Mouse (Mus musculus) megakaryocyte progenitor cell, adult 5-6 weeks (primary cell): ENCODE measurements around the gene 4933434E20Rik. TPM values are rescaled to one million over a fixed set of nuclear protein-coding genes. Genes with fewer than 3 reads are reported as not detected.

ENCODE experiments used
- ATAC-seq: replicated peaks from 2 replicates; pipeline ENCODE4 v1.8.0; 2016; ENCODE audit warnings: mild to moderate bottlenecking, moderate TSS enrichment, inconsistent platforms; ENCODE audit not compliant: poor library complexity
- total RNA-seq, 2 experiments: library from RNA; stranded (forward) in 1 of 2; stranded (reverse) in 1 of 2; fragments of 157-497, 149-512 nt in 1 of 2; fragments of 200-1000 nt in 1 of 2; gene quantifications; 2 replicates each; pipeline versions ENCODE4 v1.2.3 to v1.2.4; 2015 to 2017

The 4933434E20Rik gene
- total RNA-seq (2015) (54.6 and 65.9 TPM in 2 replicates), total RNA-seq (2017) (36.0 and 42.3 TPM in 2 replicates)

- ATAC-seq, result peak; percentile 59
Measured at GRCm38 (mm10) chr3:90051441-90052350, at the start of gene 4933434E20Rik. 4933434E20Rik (plus strand) TSS chr3:90051636.

GRCm38 (mm10) chr3:90004091-90004796, 47.2 kb upstream of the 4933434E20Rik start:
- no peak for ATAC-seq

- ATAC-seq, result no peak
Measured at GRCm38 (mm10) chr3:90010291-90010690, 41.1 kb upstream of the 4933434E20Rik start.

GRCm38 (mm10) chr3:90016626-90017025, 34.8 kb upstream of the 4933434E20Rik start:
- no peak for ATAC-seq

- no peak; the same call in 1 of the 2 replicates for ATAC-seq
Measured at GRCm38 (mm10) chr3:90034653-90035052, 16.8 kb upstream of the 4933434E20Rik start.

- no peak for ATAC-seq
Measured at GRCm38 (mm10) chr3:90036263-90036662, 15.2 kb upstream of the 4933434E20Rik start.

GRCm38 (mm10) chr3:90049691-90050090, 1.7 kb upstream of the 4933434E20Rik start:
- ATAC-seq, result no peak

GRCm38 (mm10) chr3:90052351-90053241, 1.2 kb downstream of the 4933434E20Rik start, which contains the start of gene Ubap2l:
Ubap2l (minus strand) TSS chr3:90052628.
- peak; percentile 91 for ATAC-seq

GRCm38 (mm10) chr3:90061549-90061948, 10.1 kb downstream of the 4933434E20Rik start:
- no peak for ATAC-seq

GRCm38 (mm10) chr3:90062539-90062938, 11.1 kb downstream of the 4933434E20Rik start:
- no peak for ATAC-seq

GRCm38 (mm10) chr3:90064383-90064782, 12.9 kb downstream of the 4933434E20Rik start:
- no peak for ATAC-seq

GRCm38 (mm10) chr3:90065553-90065952, 14.1 kb downstream of the 4933434E20Rik start:
- ATAC-seq, result peak; percentile 83

GRCm38 (mm10) chr3:90067851-90068250, 16.4 kb downstream of the 4933434E20Rik start:
- ATAC-seq, result no peak

- no peak for ATAC-seq
Measured at GRCm38 (mm10) chr3:90069688-90070087, 18.3 kb downstream of the 4933434E20Rik start.

- ATAC-seq, result 0 out of 2 replicates have a peak, but pooled peaks have one; percentile 17
Measured at GRCm38 (mm10) chr3:90072294-90072693, 20.9 kb downstream of the 4933434E20Rik start, which contains the start of gene Tpm3. Tpm3 (plus strand) TSS chr3:90072649.

GRCm38 (mm10) chr3:90076921-90077716, 25.7 kb downstream of the 4933434E20Rik start:
- peak; percentile 7; the same call in 1 of the 2 replicates for ATAC-seq

- no peak for ATAC-seq
Measured at GRCm38 (mm10) chr3:90078224-90078623, 26.8 kb downstream of the 4933434E20Rik start.

- peak; percentile 77 for ATAC-seq
Measured at GRCm38 (mm10) chr3:90079133-90079762, 27.8 kb downstream of the 4933434E20Rik start.
